Mouse (Mus musculus) embryonic facial prominence, embryonic 14.5 days (tissue): ENCODE measurements around the gene Cavin4. TPM values are rescaled to one million over a fixed set of nuclear protein-coding genes. Genes with fewer than 3 reads are reported as not detected.

Experiments
- ATAC-seq: fragments of 200-750 bp; cut with Nextera tagmentation; 2 replicates; pipeline ENCODE4 v1.8.0; 2017; ENCODE audit warnings: low read depth, moderate number of reproducible peaks, moderate TSS enrichment
- DNase-seq: peaks from one replicate; pipeline ENCODE4 v3.0.0-alpha.2; 2015; ENCODE audit warnings: low spot score
- H3K27ac ChIP-seq: fragments of 300-500 bp; sonication (generic); replicated peaks from 2 replicates; pipeline ENCODE4 v1.5.1; 2014; ENCODE audit warnings: low read depth, mild to moderate bottlenecking, low read length, moderate library complexity
- H3K27me3 ChIP-seq: fragments of 300-500 bp; sonication (generic); replicated peaks from 2 replicates; pipeline ENCODE4 v1.6.1; 2014; ENCODE audit warnings: low read length; ENCODE audit not compliant: control insufficient read depth, insufficient read depth
- H3K36me3 ChIP-seq: fragments of 300-500 bp; sonication (generic); 2 replicates; pipeline ENCODE4 v1.6.1; 2014; ENCODE audit warnings: low read length, mixed read lengths; ENCODE audit not compliant: control insufficient read depth, insufficient read depth
- H3K4me1 ChIP-seq: fragments of 300-500 bp; sonication (generic); 2 replicates; pipeline ENCODE4 v1.6.1; 2014; ENCODE audit warnings: antibody characterized with exemption, low read length; ENCODE audit not compliant: control insufficient read depth, insufficient read depth
- H3K4me2 ChIP-seq: fragments of 300-500 bp; sonication (generic); 2 replicates; pipeline ENCODE4 v1.6.1; 2014; ENCODE audit warnings: low read depth, mild to moderate bottlenecking, low read length, moderate library complexity, mixed read lengths
- H3K4me3 ChIP-seq: fragments of 300-500 bp; sonication (generic); 2 replicates; pipeline ENCODE4 v1.5.1; 2014; ENCODE audit warnings: low read depth, mild to moderate bottlenecking, low read length
- H3K9ac ChIP-seq: fragments of 300-500 bp; sonication (generic); 2 replicates; pipeline ENCODE4 v1.6.1; 2014; ENCODE audit warnings: low read depth, mild to moderate bottlenecking, low read length, moderate library complexity, mixed read lengths
- H3K9me3 ChIP-seq: fragments of 300-500 bp; sonication (generic); 2 replicates; pipeline ENCODE4 v1.6.1; 2016; ENCODE audit warnings: low read length; ENCODE audit not compliant: control insufficient read depth
- WGBS: fragments of 180-500 bp; shearing (Covaris S2); extraction: QIAGEN DNeasy Blood & Tissue Kit; methylation state at CpG from one replicate; pipeline ENCODE4 v1.1.7; 2014; 5-methylcytosine and 5-hydroxymethylcytosine counted together
- polyA plus RNA-seq: library from polyadenylated mRNA; unstranded; fragments of >200 nt; fragmentation: Nextera tagmentation; extraction: Ambion mirVana; gene quantifications from 2 replicates; pipeline ENCODE4 v1.2.1, GENCODE M21; 2014

The Cavin4 gene
- 18.8 and 32.4 TPM in 2 replicates for polyA plus RNA-seq

DNA sequence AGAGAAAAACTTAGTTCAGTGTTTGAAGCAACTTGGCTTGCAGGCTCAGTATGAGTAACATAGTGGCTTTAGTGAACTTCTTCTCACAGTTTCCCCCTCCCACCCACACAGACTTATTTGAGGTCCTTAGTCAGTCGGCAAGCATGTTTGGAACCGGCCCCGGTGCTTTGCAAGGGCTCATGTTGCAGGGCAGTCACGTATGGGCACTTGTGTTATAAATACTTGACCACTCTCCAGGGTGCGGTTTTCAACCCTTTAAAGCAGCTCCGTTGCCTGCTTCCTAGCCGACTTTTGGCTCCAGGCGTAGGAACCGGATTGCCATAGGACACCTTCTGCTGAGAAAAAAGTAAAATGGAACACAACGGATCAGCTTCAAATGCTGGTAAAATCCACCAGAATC lies at the start of gene Cavin4:
Gene Cavin4, plus strand, starts transcription at position 244 of the 400 bp plus-strand sequence.
- no peak within 1 kb of the TSS for H3K4me3 ChIP-seq
- 82% methylated on average over 10 of the region's 10 CpGs for WGBS
- H3K4me1 ChIP-seq: 0 out of 2 replicates have a peak, but pooled peaks cover 5% of the 10 kb centered on the region
- no peaks in the 10 kb centered on the region for H3K27me3 ChIP-seq
- no peak within 1 kb of the TSS for H3K4me2 ChIP-seq
- H3K9me3 ChIP-seq: no peaks in the 10 kb centered on the region
- peaks cover 52% of the 10 kb centered on the region for H3K36me3 ChIP-seq
- ATAC-seq (no peak), DNase-seq (no peak)
- H3K9ac ChIP-seq: no peak within 1 kb of the TSS
- H3K27ac ChIP-seq: no peak within 1 kb of the TSS

DNA sequence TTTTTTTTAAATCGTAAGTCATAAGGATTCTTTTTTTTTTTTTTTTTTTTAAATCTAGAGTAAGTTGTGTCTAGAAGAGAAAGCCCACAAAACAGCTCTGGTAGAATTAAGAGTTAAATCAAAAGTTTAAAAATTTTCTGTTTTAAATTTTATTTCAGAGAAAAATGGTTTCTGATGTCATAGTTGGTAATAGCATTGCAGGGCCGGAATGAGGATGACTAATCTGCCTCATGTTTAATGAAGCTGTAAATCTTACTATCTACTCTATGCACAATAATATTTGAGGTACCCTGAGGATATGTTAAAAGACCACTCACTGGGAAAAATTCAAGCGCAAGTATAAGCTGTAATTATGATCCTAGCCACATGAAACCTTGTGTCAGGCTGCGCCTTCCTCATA lies 47.8 kb upstream of the Cavin4 start:
- Histone ChIP-seq H3K27ac (no peak overlapping the region), H3K36me3 (peaks cover 45% of the 10 kb centered on the region), H3K4me3 (no peak overlapping the region), H3K4me2 (no peak overlapping the region), H3K9me3 (no peaks in the 10 kb centered on the region), H3K9ac (no peak overlapping the region), H3K27me3 (no peaks in the 10 kb centered on the region), H3K4me1 (no peaks in the 10 kb centered on the region)
- 85% methylated on average over 4 of the region's 4 CpGs for WGBS
- DNase-seq (no peak), ATAC-seq (no peak)

DNA sequence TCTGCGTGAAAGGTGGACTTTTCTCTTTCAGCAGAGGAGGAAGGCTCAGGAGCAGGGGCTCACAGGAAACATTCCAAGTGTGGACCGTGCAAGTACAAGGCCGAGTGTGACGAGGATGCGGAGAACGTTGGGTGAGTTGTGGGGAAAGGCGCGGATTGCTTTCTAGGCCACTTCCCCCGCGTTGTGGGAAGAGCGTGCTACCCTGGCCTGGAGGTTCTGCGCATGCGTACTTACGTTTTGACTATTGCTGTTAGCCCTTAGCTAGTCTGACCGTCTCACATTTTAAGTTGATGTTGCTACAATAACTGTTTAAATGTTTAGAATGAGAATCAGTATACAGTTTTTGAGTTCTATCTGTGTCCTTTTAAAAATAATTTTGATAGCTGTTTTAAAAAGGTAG lies 46.1 kb upstream of the Cavin4 start:
- no peak overlapping the region for H3K9ac ChIP-seq
- H3K4me3 ChIP-seq: no peak overlapping the region
- H3K4me1 ChIP-seq: no peaks in the 10 kb centered on the region
- no peak for ATAC-seq
- no peak overlapping the region for H3K4me2 ChIP-seq
- DNase-seq: no peak
- no peaks in the 10 kb centered on the region for H3K9me3 ChIP-seq
- H3K36me3 ChIP-seq: peaks cover 36% of the 10 kb centered on the region
- H3K27me3 ChIP-seq: no peaks in the 10 kb centered on the region
- no peak overlapping the region for H3K27ac ChIP-seq
- WGBS: 95% methylated on average over 15 of the region's 15 CpGs

DNA sequence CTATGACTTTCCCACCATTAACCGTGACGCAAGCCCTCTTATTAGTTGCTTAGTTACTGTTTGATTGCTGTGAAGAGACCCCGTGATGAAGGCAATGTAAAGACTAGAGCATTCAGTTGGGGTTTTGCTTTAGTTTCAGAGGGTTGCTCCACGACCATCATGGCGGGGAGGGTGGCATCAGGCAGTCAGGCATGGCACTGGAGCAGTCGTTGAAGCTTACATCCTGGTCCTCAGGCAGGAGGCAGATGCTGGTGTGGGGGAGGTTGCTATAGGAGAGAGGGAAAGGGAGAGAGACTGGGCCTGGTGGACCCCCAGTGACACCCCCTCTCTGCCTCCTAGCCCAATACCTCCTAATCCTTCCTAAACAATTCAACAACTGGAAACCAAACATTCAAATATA lies 43.2 kb upstream of the Cavin4 start:
- no peak overlapping the region for H3K4me2 ChIP-seq
- H3K9me3 ChIP-seq: no peaks in the 10 kb centered on the region
- no peak overlapping the region for H3K27ac ChIP-seq
- DNase-seq (no peak), ATAC-seq (no peak)
- H3K4me3 ChIP-seq: no peak overlapping the region
- no peaks in the 10 kb centered on the region for H3K4me1 ChIP-seq
- H3K9ac ChIP-seq: no peak overlapping the region
- WGBS: 96% methylated on average over 6 of the region's 6 CpGs
- H3K36me3 ChIP-seq: peaks cover 46% of the 10 kb centered on the region
- no peaks in the 10 kb centered on the region for H3K27me3 ChIP-seq

DNA sequence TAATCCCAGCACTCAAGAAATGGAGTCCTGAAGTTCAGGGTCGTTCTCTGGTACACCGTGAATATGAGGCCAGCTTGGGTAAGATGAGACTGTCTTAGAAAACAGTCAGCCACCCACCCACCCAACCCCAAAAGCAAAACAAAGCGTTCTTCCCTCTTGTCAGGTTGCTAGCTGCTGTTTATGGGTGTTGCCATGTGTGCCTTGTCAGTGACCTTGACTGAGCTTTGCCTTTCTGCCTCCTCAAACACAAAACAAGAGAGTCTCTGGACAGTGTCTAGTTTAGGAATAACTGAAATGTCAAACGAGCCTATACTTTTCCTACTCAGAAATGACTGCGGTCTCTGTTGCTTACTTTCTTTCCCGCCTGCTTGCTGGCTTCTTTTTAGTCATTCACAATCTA lies 41.1 kb upstream of the Cavin4 start:
- Histone ChIP-seq H3K27ac (no peak overlapping the region), H3K4me3 (no peak overlapping the region), H3K4me2 (no peak overlapping the region), H3K4me1 (no peaks in the 10 kb centered on the region), H3K27me3 (no peaks in the 10 kb centered on the region), H3K36me3 (peaks cover 48% of the 10 kb centered on the region), H3K9me3 (no peaks in the 10 kb centered on the region), H3K9ac (no peak overlapping the region)
- WGBS: 93% methylated on average over 6 of the region's 6 CpGs
- ATAC-seq: no peak
- DNase-seq: no peak

DNA sequence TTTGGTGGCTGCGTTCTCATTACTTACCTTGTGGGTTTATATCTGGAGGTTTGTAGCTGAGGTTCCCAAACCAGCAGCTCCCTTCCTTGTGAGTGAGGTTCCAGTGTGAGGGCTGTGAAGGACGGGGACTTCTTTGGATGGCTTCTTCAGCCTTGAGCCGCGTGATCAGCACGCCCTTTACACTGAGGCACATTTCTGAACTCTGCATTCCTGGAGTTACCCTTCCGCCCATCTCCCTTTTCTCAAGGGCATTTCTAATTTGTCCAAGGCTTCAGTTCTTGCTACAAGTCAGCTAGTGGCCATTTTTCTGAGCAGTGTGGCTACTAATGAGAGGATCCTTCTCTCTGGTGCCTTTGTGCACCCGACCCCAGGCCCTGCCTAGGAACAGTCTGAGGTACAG lies 40.4 kb upstream of the Cavin4 start:
- no peak overlapping the region for H3K4me2 ChIP-seq
- H3K9ac ChIP-seq: no peak overlapping the region
- H3K27me3 ChIP-seq: no peaks in the 10 kb centered on the region
- no peaks in the 10 kb centered on the region for H3K4me1 ChIP-seq
- DNase-seq (no peak), ATAC-seq (no peak)
- no peaks in the 10 kb centered on the region for H3K9me3 ChIP-seq
- no peak overlapping the region for H3K27ac ChIP-seq
- peaks cover 41% of the 10 kb centered on the region for H3K36me3 ChIP-seq
- H3K4me3 ChIP-seq: no peak overlapping the region
- WGBS: 89% methylated on average over 7 of the region's 7 CpGs

DNA sequence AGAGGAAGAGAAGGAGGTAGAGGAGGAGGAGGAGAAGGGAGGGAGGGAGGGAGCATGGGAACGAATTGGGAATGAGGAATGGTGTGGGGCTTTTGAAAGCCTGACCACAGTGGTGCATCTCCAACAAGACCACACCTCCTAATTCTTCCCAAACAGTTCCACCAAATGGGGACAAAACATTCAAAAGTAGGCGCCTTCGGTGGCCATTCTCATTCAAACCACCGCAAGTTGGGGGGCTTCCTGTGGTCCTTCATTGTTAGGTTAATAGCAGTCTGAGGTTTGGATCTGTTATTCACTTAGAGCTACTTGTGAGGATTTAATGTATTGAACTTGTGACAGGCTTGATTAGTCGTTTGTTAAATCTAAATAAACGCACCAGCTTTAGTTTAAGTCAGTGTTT lies 38.4 kb upstream of the Cavin4 start:
- H3K27ac ChIP-seq: no peak overlapping the region
- H3K9me3 ChIP-seq: no peaks in the 10 kb centered on the region
- ATAC-seq (no peak), DNase-seq (no peak)
- H3K27me3 ChIP-seq: no peaks in the 10 kb centered on the region
- H3K4me3 ChIP-seq: no peak overlapping the region
- no peak overlapping the region for H3K4me2 ChIP-seq
- H3K9ac ChIP-seq: no peak overlapping the region
- no peaks in the 10 kb centered on the region for H3K4me1 ChIP-seq
- 82% methylated on average over 6 of the region's 6 CpGs for WGBS
- peaks cover 49% of the 10 kb centered on the region for H3K36me3 ChIP-seq

DNA sequence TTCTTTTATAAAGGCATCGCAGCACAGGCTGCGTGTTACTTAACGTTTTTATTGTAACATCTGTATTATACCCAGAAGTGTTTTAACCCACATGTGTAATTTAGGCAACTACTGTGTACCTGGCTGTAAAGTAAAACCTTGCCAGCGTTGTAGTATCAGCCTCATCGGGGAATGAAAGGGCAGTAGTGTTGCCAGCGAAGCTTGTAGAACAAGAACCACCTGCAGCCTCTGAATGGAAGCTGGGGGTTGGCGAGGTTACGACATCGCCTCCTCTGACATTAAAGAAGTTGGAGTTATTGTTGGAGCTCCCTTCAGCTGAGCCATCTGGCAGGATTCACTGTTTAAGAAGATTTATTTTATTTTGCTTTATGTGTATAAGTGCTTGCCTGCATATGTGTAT lies 37.5 kb upstream of the Cavin4 start:
- DNase-seq (peak; percentile 56), ATAC-seq (no peak; the same call in 1 of the 2 replicates)
- Histone ChIP-seq H3K27me3 (no peaks in the 10 kb centered on the region), H3K9ac (no peak overlapping the region), H3K36me3 (peaks cover 46% of the 10 kb centered on the region), H3K4me3 (no peak overlapping the region), H3K4me2 (no peak overlapping the region), H3K4me1 (no peaks in the 10 kb centered on the region), H3K9me3 (no peaks in the 10 kb centered on the region), H3K27ac (0 out of 2 replicates have a peak overlapping the region, but pooled peaks have one; percentile 10)
- WGBS: 67% methylated on average over 9 of the region's 9 CpGs

DNA sequence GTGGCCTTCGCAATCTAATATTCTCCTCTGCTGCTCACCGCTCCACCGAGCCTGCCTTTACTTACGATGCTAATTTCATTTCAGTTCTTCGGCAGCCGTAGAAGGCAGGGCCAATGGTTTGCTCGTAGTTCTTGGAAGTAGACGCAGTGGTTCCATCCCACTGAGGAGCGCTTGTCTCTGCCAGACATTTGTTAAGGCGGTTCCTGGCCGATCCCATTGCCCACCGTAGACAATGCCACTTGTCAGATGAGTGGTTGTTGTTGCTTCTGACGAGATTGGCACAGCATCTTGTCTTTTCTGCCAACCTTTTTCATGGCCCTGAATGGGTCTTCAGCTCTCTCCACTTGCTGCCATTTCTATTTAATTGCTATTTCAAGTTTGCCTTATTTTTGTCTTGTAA lies 33.9 kb upstream of the Cavin4 start:
- ATAC-seq (no peak), DNase-seq (no peak)
- WGBS: 93% methylated on average over 13 of the region's 13 CpGs
- Histone ChIP-seq H3K27ac (no peak overlapping the region), H3K36me3 (peaks cover 32% of the 10 kb centered on the region), H3K4me2 (no peak overlapping the region), H3K4me3 (no peak overlapping the region), H3K9ac (no peak overlapping the region), H3K9me3 (no peaks in the 10 kb centered on the region), H3K4me1 (no peaks in the 10 kb centered on the region), H3K27me3 (no peaks in the 10 kb centered on the region)
